Mouse (Mus musculus) thymus, adult 2 months (tissue): Measurements from ENCODE around the gene Luc7l.

Experiments
- CTCF ChIP-seq: fragments of 200-500 bp; IDR thresholded peaks from 2 replicates; pipeline ENCODE4 v1.5.1; 2012; ENCODE audit warnings: mild to moderate bottlenecking, control low read depth, low read length, moderate library complexity, borderline replicate concordance; ENCODE audit not compliant: control insufficient read depth, poor library complexity, insufficient read depth; ENCODE audit errors: extremely low read depth
- POLR2A ChIP-seq: fragments of 200-500 bp; IDR thresholded peaks from 2 replicates; pipeline ENCODE4 v1.6.1; 2012; ENCODE audit warnings: mild to moderate bottlenecking, low read length, control low read depth, moderate library complexity; ENCODE audit not compliant: control insufficient read depth, poor library complexity, insufficient read depth; ENCODE audit errors: extremely low read depth

DNA sequence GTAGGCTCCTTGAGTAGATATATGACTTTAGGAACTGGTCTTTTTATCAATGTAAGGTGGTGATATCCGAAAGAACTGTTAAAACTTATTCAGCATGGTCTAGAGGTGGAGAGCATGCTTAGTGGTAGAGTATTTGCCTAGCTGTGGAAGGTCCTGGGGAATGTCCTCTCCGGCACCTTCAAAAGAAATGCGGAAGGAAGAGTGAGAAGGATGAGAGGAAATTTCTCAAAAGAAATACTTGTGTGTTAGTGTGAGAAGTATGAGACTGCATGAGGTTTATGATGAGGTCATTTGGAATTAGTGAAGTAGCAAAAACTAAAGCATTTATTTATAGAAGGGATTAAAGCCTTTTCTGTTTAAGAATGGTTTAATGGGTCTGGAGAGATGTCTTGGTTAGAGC is 9.7 kb downstream of the Luc7l start:
- TF ChIP-seq CTCF (no peak), POLR2A (no peak)
